Mouse (Mus musculus) heart, postnatal 14 days (tissue): ENCODE results near the gene Rapsn. TPM values are rescaled to one million over a fixed set of nuclear protein-coding genes. Genes with fewer than 3 reads are reported as not detected.
"Not testable (repeated sequence)": the region's sequence is repeated elsewhere in the genome, so short reads cannot be mapped to it uniquely, and the experiment has no call there.

ENCODE experiments used
- DNase-seq, 2 experiments: peaks; one replicate each; pipeline ENCODE4 v3.0.0; 2021 to 2022
- intact Hi-C: fragments of 180-260 bp; cut with DNase I; formaldehyde crosslinking; loops from one replicate; pipeline ENCODE4 v1.15.1; 2025
- long read RNA-seq, 2 experiments: library from polyadenylated mRNA; stranded (forward); transcript quantifications; one replicate each; pipeline ENCODE4 v2.0.0; 2021
- total RNA-seq, 2 experiments: library from RNA; stranded (reverse); gene quantifications; 2 replicates each; pipeline ENCODE4 v1.2.3; 2021

The Rapsn gene
- 10 to 100 TPM; 11.6 to 12.4 TPM for total RNA-seq
- long read RNA-seq, experiment 1, transcript Rapsn-201 (8 exons, 1,606 nt), result major isoform, 35 of 38 reads
- long read RNA-seq, experiment 1, partial matches to known transcripts, result 0 of 38 reads
- long read RNA-seq, experiment 1, other reads (novel, unspliced or antisense), result 1 of 38 reads
- long read RNA-seq, experiment 2, transcript Rapsn-201 (8 exons, 1,606 nt), result major isoform, 30 of 31 reads
- long read RNA-seq, experiment 2, partial matches to known transcripts, result 0 of 31 reads
- long read RNA-seq, experiment 2, other reads (novel, unspliced or antisense), result 0 of 31 reads

DNA sequence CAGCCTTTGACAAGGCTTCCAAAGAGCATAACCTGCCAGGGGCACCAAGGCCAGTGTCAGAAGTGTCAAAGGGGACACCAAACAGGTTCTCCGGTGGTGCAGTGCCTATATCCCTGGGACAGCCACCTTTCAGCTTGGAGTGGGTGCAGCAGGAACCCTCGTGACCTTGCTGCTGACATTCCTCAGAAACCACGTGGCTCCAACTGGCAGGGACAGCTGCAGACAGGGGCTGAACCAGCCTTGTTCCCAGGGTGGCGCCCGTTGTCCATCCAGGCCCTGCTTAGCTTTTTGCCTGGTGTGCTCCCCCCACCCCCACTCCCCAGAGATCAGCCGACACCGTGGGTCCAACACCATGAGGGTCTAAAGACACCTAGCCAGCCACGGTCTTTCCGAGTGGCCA is at the start of gene Rapsn:
Rapsn (plus strand) TSS at position 236 of the 400 bp plus-strand sequence.
- intact Hi-C loops, result no loop called here
- DNase-seq, result peak; percentile 40 to 62

DNA sequence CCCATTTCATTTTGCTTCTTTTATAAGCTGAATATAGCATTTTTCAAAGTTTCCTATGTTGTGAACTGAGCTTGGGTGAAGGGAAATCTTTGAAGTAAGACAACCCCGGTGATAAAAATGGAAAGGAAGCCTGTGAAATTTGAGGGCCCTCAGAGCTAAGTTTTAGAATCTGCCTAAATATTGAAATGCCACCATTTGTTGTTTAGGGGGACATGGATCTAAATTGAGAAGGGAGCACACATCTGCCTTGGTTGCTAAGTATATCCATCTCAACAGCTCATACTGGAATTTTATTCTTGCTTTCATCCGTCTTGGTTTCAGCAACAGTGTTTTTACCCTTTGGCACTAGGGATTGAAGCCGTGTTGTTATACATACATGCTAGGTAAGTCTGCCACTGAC is 49.4 kb upstream of the Rapsn start:
- intact Hi-C loops, result no loop called here
- no peak for DNase-seq

DNA sequence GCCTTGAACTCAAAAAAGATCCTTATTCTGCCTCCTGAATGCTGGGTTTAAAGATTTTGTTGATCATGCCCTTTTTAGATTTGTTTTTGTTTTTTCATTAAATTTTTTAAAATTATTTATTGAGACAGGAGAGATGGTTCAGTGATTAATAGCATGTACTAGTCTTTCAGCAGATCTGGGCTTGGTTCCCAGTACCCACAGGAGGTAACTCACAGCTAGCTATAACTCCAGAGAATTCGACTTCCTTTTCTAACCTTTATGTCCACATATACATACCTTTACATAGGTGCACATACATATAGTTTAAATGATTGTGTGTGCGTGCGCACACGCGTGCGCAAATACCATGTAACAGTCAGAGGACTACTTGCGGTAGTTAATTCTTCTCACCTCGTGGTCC is 26.9 kb upstream of the Rapsn start:
- intact Hi-C loops, result no loop called here
- no peak for DNase-seq

DNA sequence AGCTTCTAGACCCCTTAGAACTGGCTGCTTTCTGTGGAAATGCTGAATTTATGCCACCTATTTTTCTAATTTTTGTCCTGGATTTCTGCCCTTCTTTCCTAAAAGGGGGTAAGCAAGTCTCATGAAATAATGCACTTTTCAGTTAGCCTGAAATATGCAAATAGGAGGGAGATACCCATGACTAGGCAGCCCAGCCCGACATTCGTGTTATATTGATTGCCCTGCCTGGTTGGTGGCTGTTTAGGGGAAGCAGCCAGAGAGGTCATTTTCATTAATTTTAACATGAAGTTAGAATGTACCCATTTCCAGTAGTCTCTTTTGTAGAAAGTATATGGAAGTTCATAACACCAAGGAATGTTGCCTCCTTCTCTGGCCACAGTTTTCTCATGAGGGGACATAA is 21.5 kb upstream of the Rapsn start:
- DNase-seq, result no peak
- intact Hi-C loops, result no loop called here

DNA sequence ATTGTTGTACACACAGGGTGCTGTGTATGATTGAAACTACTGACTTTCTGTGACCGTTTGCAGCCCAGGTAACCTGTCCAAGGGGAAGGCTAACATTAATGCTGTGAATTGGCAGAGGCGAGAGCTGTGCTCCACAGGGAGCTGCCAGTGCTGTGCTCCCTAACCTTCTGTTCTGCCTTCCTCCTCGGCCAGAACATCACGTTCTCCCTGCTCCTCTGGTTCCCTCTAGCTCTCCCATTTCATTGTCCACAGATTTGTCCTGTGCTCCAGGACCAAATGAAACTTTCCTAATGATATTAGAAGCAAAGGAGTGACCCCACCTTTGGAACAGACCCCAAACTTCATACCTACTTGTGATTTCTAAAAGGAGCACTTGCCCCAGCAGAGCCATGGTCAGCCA is 20.0 kb upstream of the Rapsn start:
- DNase-seq, result no peak
- intact Hi-C loops, result loop anchor here (5.0 kb wide), 1 partner anchor 73 kb away; the partner anchor contains the start of gene Celf1

DNA sequence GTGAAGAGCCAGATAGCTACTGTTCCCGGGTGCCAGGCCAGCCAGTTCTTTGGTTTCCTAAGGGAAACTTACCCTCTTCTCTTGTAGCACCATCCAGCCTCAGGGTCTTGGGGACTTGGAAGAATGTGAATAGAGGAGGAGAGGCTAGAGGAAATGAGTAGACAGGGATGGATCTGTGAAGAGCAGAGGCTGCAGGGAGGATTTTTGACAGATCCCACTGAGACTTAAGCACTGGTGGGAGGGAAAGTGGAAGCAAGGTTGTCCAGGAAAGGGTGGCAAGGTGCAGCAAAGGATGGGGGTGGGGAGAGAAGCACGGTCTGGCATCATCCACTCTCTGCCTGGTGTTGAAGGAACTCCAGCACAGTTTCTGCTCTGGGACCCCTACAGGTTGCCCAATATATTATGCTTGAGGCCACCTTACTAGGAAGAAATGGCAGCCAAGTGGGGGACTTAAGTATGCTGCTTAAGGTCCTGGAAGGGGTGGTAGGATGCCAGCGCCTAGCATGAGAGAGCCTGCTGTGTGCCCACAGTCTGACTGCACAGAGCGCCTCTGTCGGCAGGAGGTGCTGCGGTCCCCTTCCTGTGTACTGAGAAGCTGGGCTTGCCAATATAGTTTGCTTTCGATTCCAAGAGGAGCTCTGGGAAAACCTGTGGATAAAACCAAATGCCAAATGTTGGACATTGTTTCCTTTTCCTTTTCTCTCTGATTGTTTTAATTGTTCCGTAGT is 17.2 kb upstream of the Rapsn start:
- DNase-seq, result peak; percentile 32 to 50
- intact Hi-C loops, result loop anchor here (2.0 to 5.0 kb wide), 2 partner anchors 43 to 76 kb away; partner anchors contain the start of gene Celf1

DNA sequence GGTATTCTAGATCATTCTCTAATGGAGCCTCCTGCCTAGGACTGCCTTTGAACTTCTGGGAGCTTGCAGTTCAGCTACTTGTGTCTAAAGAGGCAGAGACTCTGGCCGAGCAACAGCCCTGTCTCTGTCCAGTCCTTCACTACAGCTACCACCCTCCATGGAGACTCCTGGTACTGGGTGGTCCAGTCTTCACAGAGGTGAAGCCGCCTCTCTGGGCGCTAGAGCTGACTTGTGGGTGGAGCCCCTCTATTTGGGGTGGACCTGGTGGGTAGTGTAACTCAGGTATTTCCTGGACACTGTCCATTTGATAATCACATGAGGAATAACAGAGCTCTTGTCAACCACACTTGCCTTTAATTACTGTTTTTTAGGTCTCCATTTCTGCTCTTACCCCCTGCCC is 15.5 kb upstream of the Rapsn start:
- intact Hi-C loops, result loop anchor here (2.0 to 5.0 kb wide), 2 partner anchors 41 to 78 kb away; partner anchors contain the start of gene Celf1

DNA sequence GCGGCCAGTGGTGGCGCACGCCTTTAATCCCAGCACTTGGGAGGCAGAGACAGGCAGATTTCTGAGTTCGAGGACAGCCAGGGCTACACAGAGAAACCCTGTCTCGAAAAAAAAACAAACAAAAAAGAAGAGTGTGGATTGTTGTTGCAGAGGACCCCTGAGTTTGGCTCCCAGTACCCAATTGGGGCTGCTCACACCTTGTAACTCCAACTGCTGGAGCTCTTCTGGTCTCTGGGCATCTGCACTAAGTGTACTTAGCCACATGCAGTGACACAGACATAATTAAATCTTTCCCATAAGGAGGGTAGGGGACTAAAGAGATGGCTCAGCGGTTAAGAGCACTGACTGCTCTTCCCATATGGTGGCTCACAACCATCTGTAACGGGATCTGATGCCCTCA is 13.2 kb upstream of the Rapsn start:
- not testable (repeated sequence) for DNase-seq

More for the DNA sequence above, 15.5 kb upstream of the Rapsn start:
- DNase-seq, result no peak

DNA sequence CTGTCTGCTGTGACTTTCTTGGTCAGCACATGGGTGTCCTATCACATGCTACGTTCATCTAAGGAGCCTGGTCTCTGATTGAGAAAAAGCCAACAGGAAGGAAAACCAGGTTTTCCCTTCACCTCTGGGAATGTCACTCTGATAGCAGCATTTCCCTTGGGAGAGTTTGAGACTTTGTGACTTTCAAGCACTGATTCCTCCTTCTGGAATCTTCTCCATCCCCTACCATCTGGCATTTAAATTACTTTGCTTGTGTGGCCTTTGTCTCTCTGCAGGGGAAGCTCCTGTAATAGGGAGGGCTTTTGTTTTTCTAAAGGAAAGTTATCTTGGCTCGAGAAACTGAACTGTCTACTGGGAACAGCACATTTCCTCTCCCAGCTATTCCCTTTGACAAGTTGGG is 12.3 kb upstream of the Rapsn start:
- DNase-seq, result no peak
- intact Hi-C loops, result no loop called here

More for the DNA sequence above, 13.2 kb upstream of the Rapsn start:
- intact Hi-C loops, result not testable (repeated sequence)

DNA sequence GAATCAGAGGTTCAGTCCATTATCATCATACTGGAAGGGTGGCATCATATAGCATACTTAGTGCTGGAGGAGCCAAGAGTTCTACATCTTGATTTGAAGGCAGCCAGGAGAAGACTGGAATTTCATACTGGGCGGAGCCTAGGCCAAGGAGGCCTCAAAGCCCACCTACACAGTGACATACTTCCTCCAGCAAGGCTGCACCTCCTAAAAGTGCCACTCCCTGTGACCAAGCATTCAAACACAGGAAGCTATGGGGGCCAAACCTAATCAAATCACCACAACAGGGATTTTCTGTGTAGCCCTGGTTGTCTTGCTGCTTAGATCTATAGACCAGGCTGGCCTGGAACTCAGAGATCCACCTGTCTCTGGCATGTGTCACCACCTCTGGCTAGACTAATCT is 11.5 kb upstream of the Rapsn start:
- intact Hi-C loops, result no loop called here

DNA sequence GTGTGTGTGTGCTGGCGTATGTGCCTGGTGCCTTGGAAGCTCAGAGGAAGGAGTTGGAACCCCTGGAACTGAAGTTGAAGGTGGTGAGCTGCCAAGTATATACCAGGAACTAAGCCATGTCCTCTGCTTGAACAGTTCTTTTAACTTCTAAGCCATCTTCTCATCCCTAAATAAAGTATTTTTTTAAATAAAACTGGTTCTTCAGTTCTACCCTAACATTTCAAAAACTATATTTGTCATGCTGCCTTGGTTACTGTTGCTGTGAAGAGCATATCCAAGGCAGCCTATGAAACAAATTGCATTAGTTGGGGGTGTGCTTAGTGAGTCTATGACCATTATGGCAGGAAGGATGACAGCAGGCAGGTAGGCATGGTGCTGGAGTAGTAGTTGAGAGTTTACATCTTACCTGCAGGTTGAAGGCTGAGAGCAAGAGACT is 10.3 kb upstream of the Rapsn start:
- no peak for DNase-seq
- intact Hi-C loops, result no loop called here

More for the DNA sequence above, 11.5 kb upstream of the Rapsn start:
- no peak for DNase-seq

DNA sequence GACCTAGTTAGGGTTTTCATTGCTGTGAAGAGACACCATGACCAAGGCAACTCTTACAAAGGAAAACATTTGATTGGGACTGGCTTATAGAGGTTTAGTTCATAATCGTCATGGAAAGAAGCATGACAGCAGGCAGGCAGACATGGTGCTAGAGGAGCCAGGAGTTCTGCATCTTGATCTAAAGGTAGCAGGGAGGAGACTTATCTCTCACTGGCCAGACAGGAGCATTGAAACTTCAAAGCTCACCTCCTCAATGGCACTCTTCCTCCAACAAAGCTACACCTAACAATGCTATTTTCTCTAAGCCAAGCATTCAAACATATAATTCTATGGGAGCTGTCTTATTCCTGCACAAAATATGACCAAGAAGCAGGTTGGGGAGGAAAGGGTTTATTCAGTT is 8.9 kb upstream of the Rapsn start:
- no peak for DNase-seq
- intact Hi-C loops, result no loop called here

DNA sequence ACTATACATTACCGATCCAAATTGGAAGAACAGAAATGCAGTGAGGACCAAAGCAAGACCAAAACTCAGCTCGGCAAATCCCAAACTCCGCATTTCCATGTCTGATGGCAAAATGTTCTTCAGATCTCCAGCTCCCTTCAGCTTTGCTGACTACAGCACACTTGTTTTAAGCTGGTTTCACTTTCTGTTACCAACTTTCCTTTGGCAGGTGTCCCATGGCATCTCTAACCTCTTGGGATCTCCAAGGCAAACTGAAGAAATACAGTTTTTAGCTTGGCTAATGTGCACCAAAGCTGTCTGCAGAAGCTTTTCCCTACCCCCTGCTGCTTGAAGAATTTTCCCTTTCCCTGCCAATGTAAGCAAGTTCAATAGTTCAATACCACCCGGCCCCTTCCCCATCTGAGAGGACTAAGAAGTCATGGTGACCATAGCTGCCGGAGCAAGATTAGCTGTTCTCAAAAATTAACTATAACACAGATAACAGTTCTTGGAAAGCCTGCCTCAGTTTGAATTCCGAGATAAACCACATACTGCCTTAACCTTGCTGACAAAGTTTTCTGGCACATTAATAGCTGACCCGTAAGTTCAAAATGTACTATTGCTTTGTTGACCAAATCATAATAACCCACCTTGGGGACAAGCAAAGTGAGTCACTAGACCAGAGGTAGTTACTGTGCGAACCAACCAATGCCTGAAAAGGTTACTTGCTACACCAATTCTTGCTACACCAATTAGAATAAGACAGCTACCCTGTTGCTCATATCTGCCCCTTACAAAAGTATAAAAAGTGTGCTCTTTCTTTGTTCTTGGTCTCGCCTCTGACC is 7.8 kb upstream of the Rapsn start:
- peak in 1 of 2 experiments; percentile 45 for DNase-seq
- intact Hi-C loops, result no loop called here

DNA sequence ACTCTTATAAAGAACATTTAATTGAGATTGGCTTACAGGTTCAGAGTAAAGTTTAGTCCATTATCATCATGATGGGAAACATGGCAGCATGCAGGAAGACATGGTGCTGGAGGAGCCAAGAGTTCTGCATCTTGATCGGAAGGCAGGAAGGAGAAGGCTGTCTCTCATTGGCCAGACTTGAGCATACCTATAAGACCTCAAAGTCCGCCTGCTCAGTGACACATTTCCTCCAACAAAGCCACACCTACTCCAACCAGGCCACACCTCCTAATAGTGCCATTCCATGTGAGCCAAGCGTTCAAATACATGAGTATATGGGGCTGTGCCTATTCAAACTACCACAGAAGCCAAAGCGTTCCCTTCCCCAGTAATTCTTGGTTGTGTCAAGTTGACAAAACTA is 4.2 kb upstream of the Rapsn start:
- intact Hi-C loops, result no loop called here

DNA sequence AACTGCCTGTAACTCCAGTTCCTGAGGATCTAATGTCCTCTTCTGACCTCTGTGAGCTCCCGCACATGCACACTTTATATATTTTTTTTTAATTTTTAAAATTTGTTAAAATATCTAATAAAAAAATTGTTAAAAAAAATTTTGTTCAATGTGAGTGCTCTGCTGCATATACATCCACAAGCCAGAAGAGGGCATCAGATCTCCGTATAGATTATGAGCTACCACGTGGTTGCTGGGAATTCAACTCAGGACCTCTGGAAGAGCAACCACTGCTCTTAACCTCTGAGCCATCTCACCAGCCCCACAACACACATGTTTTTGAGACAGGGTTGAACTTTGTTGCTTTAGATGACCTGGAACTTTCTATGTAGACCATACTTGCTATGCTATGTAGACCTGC is 2.4 kb upstream of the Rapsn start:
- intact Hi-C loops, result no loop called here

More for the DNA sequence above, 4.2 kb upstream of the Rapsn start:
- DNase-seq, result no peak

DNA sequence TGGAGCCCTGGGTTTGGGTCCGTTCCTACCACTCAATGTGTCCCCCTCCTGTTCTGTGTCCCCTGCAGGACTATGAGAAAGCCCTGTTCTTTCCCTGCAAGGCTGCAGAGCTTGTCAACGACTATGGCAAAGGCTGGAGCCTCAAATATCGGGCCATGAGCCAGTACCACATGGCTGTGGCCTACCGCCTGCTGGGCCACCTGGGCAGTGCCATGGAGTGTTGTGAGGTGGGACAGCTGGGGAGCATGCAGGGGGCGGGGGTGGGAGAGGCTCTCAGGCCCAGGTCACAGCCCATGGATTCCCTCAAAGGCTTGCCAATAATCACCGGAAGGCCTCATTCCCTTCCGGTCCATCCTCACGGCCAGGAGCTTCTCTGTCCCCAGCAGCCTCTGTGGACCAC is 6.4 kb downstream of the Rapsn start:
- no peak for DNase-seq
- intact Hi-C loops, result loop anchor here (5.0 kb wide), 1 partner anchor 249 kb away; no protein-coding TSS in a partner anchor

More for the DNA sequence above, 2.4 kb upstream of the Rapsn start:
- DNase-seq, result no peak

DNA sequence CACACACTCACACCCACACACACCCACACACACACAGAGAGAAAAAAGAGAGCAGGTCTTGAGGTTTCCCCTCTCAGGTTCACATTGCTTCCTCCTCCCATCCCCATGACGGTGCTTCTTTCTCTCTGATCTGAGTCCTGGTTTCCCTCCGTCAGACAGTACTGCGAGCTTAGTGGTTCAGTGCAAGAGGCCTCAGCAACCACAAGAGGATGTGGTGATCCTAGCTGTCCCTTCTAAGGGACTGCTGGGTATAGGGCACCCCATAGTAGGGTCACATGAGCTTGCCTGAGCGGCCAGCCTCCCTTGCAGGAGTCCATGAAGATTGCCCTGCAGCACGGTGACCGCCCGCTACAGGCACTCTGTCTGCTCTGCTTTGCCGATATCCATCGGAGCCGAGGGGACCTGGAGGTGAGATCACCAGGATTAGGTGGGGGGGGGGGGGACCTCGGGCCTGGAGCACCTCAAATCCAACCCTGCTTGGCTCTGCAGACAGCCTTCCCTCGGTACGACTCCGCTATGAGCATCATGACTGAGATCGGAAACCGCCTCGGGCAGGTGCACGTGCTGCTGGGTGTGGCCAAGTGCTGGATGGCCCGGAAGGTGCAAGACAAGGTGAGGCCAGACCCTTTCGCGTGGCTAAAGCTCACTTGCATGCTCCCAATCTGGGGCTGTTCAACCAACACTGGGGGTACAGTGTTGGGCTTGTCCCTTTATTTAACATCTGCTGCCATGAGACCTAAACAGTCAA is 7.4 kb downstream of the Rapsn start:
- intact Hi-C loops, result loop anchor here (5.0 kb wide), 1 partner anchor 251 kb away; no protein-coding TSS in a partner anchor
- no peak for DNase-seq

DNA sequence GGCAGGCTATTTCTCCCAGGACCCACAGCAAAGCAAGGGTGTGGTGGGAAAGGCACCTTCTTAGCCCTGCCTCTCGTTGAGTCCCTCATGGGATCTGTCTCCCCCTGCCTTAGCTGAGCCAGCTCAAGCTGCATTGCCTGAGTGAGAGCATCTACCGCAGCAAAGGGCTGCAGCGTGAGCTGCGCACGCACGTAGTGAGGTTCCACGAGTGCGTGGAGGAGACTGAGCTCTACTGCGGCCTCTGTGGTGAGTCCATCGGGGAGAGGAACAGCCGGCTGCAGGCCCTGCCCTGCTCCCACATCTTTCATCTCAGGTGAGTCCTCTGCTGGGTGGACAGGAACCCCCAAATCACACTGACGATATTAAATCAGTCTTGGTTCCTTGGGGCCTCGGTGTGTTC is 9.3 kb downstream of the Rapsn start:
- no peak for DNase-seq
- intact Hi-C loops, result loop anchor here (5.0 kb wide), 1 partner anchor 252 kb away; no protein-coding TSS in a partner anchor

DNA sequence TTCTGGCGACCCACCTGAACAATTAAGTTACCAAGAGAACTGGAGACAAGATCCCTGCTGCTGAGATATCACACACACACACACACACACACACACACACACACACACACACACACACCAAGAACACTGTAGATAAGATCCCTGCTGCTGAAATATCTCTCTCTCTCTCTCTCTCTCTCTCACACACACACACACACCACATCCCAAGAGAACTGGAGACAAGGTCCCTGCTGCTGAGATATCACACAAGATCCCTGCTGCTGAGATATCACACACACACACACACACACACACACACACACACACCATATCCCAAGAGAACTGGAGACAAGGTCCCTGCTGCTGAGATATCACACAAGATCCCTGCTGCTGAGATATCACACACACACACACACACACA is 10.4 kb downstream of the Rapsn start:
- DNase-seq, intact Hi-C loops: not testable (repeated sequence)

DNA sequence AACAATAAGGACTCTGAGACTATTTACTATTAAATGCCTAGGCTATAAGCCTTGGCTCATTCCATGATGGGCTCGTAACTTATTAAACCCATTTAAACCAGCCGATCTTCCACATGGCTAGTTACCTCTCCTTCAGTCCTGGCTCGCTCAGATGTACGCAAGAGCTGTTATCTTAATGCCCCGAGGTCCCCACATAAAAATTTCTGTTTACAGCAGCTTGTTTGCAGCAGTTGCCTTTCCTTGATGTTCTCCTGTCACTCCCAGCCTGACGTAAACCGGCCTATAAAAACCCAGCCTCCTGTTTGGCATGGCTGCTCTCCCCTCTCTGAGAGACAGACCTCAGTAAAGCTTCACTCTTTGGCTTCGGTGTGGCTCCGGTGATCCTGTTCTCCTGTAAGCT is 11.9 kb downstream of the Rapsn start:
- intact Hi-C loops, result no loop called here

More for the DNA sequence above, 11.9 kb downstream of the Rapsn start:
- no peak for DNase-seq
